Mouse (Mus musculus) MEL-GATA-1-ER (cell line): ENCODE data around the gene Brix1.

Source experiments
- DNase-seq: peaks from one replicate; pipeline ENCODE4 v3.0.0-alpha.2; 2012; ENCODE audit warnings: low read depth; ENCODE audit errors: extremely low read depth

Gene Brix1

GRCm38 (mm10) chr15:10460986-10461385 lies 24.8 kb downstream of the Brix1 start:
- DNase-seq, result no peak

- no peak for DNase-seq
Measured at GRCm38 (mm10) chr15:10447102-10447501, 38.6 kb downstream of the Brix1 start.

- DNase-seq, result peak; percentile 56
Measured at GRCm38 (mm10) chr15:10442275-10442674, 43.5 kb downstream of the Brix1 start.

GRCm38 (mm10) chr15:10441493-10441892 lies 44.3 kb downstream of the Brix1 start:
- DNase-seq, result no peak

- no peak for DNase-seq
Measured at GRCm38 (mm10) chr15:10439963-10440362, 45.8 kb downstream of the Brix1 start.

- no peak for DNase-seq
Measured at GRCm38 (mm10) chr15:10436893-10437292, 48.9 kb downstream of the Brix1 start.

- DNase-seq, result no peak
Measured at GRCm38 (mm10) chr15:10426545-10427266, 59.0 kb downstream of the Brix1 start.

- DNase-seq, result no peak
Measured at GRCm38 (mm10) chr15:10426124-10426523, 59.6 kb downstream of the Brix1 start.
